Mouse (Mus musculus) midbrain, embryonic 10.5 days (tissue): ENCODE measurements around the gene Tmem132c. TPM values are rescaled to one million over a fixed set of nuclear protein-coding genes. Genes with fewer than 3 reads are reported as not detected.
"Not testable (repeated sequence)": the region's sequence is repeated elsewhere in the genome, so short reads cannot be mapped to it uniquely, and the experiment has no call there.

ENCODE experiments used
- DNase-seq: peaks from one replicate; pipeline ENCODE4 v3.0.0-alpha.2; 2017; ENCODE audit warnings: low spot score
- H3K27ac ChIP-seq: fragments of 300-500 bp; sonication (generic); replicated peaks from 2 replicates; pipeline ENCODE4 v1.5.1; 2016; ENCODE audit warnings: mild to moderate bottlenecking
- H3K27me3 ChIP-seq: fragments of 300-500 bp; sonication (generic); 2 replicates; pipeline ENCODE4 v1.6.1; 2016; ENCODE audit warnings: low read depth, mild to moderate bottlenecking; ENCODE audit not compliant: poor library complexity, severe bottlenecking
- H3K36me3 ChIP-seq: fragments of 300-500 bp; sonication (generic); 2 replicates; pipeline ENCODE4 v1.6.1; 2016; ENCODE audit warnings: mild to moderate bottlenecking, moderate library complexity
- H3K4me1 ChIP-seq: fragments of 300-500 bp; sonication (generic); 2 replicates; pipeline ENCODE4 v1.6.1; 2016
- H3K4me3 ChIP-seq: fragments of 300-500 bp; sonication (generic); 2 replicates; pipeline ENCODE4 v1.5.1; 2016; ENCODE audit warnings: mild to moderate bottlenecking, moderate library complexity
- H3K9me3 ChIP-seq: fragments of 300-500 bp; sonication (generic); replicated peaks from 2 replicates; pipeline ENCODE4 v1.6.1; 2016; ENCODE audit warnings: mild to moderate bottlenecking
- WGBS: fragments of 180-500 bp; shearing (Covaris S2); methylation state at CpG from one replicate; pipeline ENCODE4 v1.1.7; 2016; 5-methylcytosine and 5-hydroxymethylcytosine counted together
- polyA plus RNA-seq: library from polyadenylated mRNA; unstranded; fragments of >200 nt; fragmentation: Nextera tagmentation; extraction: Ambion mirVana; gene quantifications from 2 replicates; pipeline ENCODE4 v1.2.1, GENCODE M21; 2016

The Tmem132c gene
- polyA plus RNA-seq, 1 experiment from 2014 or later: 34.0 TPM

GRCm38 (mm10) chr5:127355836-127356235 lies 114.2 kb downstream of the Tmem132c start:
- Histone ChIP-seq H3K36me3 (peaks cover 30% of the 10 kb centered on the region), H3K27me3 (no peaks in the 10 kb centered on the region), H3K27ac (peak overlapping the region; percentile 15; the same call in 1 of the 2 replicates), H3K9me3 (peaks cover 13% of the 10 kb centered on the region; the same call in 1 of the 2 replicates), H3K4me3 (no peak overlapping the region), H3K4me1 (peaks cover 17% of the 10 kb centered on the region)
- DNase-seq: peak; percentile 46
- WGBS: 31% methylated on average over 8 of the region's 8 CpGs

DNA sequence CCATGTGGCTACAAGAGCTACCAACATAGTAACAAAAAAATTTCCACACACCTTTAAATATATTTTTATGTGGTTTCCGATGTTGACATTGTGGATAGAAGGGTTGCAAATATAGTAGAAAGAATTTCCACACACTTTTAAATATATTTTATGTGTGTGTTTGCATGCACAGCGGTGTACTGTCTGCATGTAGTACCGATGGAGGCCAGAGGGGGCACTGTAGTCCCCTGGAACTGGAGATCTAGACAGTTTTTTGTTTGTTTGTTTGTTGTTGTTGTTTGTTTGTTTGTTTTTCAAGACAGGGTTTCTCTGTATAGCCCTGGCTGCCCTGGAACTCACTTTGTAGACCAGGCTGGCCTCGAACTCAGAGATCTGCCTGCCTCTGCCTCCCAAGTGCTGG lies 116.3 kb downstream of the Tmem132c start:
- not testable (repeated sequence) for DNase-seq

DNA sequence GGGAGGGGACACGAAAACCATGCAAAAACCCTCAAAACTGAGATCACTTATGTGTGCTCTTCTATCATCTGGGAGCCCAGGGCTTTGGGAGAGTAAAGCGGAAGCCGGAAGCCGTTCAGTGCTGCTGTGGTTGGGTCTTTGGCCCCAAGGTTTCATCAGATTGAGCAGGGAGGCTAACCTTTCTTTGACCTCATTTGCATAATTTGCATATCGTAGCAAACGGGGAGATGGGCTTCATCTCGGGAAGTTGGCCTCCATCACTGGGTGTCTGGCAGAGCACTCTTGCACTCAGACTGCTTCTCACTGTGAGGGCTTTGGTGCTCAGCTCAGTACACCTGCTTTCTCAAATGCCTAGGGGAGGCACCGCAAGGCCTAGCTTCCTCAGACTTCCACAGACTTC lies 119.5 kb downstream of the Tmem132c start:
- no peak for DNase-seq
- no peaks in the 10 kb centered on the region for H3K27me3 ChIP-seq
- WGBS: 81% methylated on average over 8 of the region's 8 CpGs
- no peak overlapping the region for H3K27ac ChIP-seq
- no peak overlapping the region for H3K4me3 ChIP-seq
- peaks cover 17% of the 10 kb centered on the region for H3K4me1 ChIP-seq
- H3K9me3 ChIP-seq: peaks cover 20% of the 10 kb centered on the region; the same call in 1 of the 2 replicates
- H3K36me3 ChIP-seq: peaks cover 41% of the 10 kb centered on the region

More for the DNA sequence above, 116.3 kb downstream of the Tmem132c start:
- H3K27ac ChIP-seq, H3K4me3 ChIP-seq, H3K27me3 ChIP-seq: not testable (repeated sequence)
- Histone ChIP-seq H3K4me1 (peaks cover 26% of the 10 kb centered on the region), H3K9me3 (peaks cover 13% of the 10 kb centered on the region; the same call in 1 of the 2 replicates), H3K36me3 (peaks cover 30% of the 10 kb centered on the region)
- WGBS: 90% methylated on average over 4 of the region's 4 CpGs

- Histone ChIP-seq H3K27me3 (no peaks in the 10 kb centered on the region), H3K4me3 (no peak overlapping the region), H3K36me3 (peaks cover 35% of the 10 kb centered on the region), H3K27ac (no peak overlapping the region), H3K9me3 (peaks cover 11% of the 10 kb centered on the region; the same call in 1 of the 2 replicates), H3K4me1 (peaks cover 27% of the 10 kb centered on the region)
- WGBS: 11% methylated on average over 1 of the region's 1 CpGs
- DNase-seq: no peak
Measured at GRCm38 (mm10) chr5:127365061-127365460, 123.5 kb downstream of the Tmem132c start.

GRCm38 (mm10) chr5:127368191-127368590 lies 126.6 kb downstream of the Tmem132c start:
- H3K27me3 ChIP-seq: no peaks in the 10 kb centered on the region
- DNase-seq: no peak
- H3K4me1 ChIP-seq: peaks cover 44% of the 10 kb centered on the region
- 96% methylated on average over 3 of the region's 3 CpGs for WGBS
- no peak overlapping the region for H3K4me3 ChIP-seq
- H3K36me3 ChIP-seq: peaks cover 22% of the 10 kb centered on the region
- no peak overlapping the region for H3K27ac ChIP-seq
- peaks cover 9% of the 10 kb centered on the region; the same call in 1 of the 2 replicates for H3K9me3 ChIP-seq

- WGBS: 70% methylated on average over 7 of the region's 7 CpGs
Measured at GRCm38 (mm10) chr5:127369812-127370211, 128.2 kb downstream of the Tmem132c start.

GRCm38 (mm10) chr5:127370503-127370902 lies 128.9 kb downstream of the Tmem132c start:
- WGBS: 24% methylated on average over 3 of the region's 3 CpGs
- Histone ChIP-seq H3K9me3 (peaks cover 9% of the 10 kb centered on the region; the same call in 1 of the 2 replicates), H3K4me1 (peaks cover 42% of the 10 kb centered on the region), H3K4me3 (no peak overlapping the region), H3K36me3 (peaks cover 21% of the 10 kb centered on the region), H3K27me3 (no peaks in the 10 kb centered on the region), H3K27ac (peak overlapping the region; percentile 76)
- peak; percentile 69 for DNase-seq

More at GRCm38 (mm10) chr5:127369812-127370211, 128.2 kb downstream of the Tmem132c start:
- H3K9me3 ChIP-seq: peaks cover 9% of the 10 kb centered on the region; the same call in 1 of the 2 replicates
- peaks cover 42% of the 10 kb centered on the region for H3K4me1 ChIP-seq
- peaks cover 20% of the 10 kb centered on the region for H3K36me3 ChIP-seq
- no peak for DNase-seq
- no peak overlapping the region for H3K4me3 ChIP-seq
- no peaks in the 10 kb centered on the region for H3K27me3 ChIP-seq
- H3K27ac ChIP-seq: peak overlapping the region; percentile 76

DNA sequence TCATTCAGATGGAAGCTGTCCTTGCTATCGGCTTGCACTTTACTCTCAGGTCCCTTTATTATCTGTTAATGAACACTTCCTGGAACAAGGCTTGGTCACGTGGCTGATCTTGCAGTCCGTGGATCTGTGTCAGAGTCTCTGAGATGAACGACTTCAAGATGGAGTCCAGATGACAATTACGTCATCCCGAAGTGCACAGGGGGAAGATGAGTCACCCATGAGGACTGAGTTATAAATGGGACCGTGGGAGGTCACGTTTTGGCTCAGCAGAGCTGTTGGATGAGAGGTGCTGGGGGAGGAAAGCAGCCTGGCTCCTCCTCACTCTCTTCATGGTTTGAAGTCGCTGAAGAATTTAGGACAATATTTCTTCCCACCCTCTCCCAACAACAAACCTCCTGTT lies 132.6 kb downstream of the Tmem132c start:
- WGBS: 88% methylated on average over 9 of the region's 9 CpGs
- Histone ChIP-seq H3K4me1 (peaks cover 36% of the 10 kb centered on the region), H3K9me3 (no peaks in the 10 kb centered on the region), H3K27me3 (no peaks in the 10 kb centered on the region), H3K27ac (no peak overlapping the region), H3K4me3 (no peak overlapping the region), H3K36me3 (peaks cover 4% of the 10 kb centered on the region; the same call in 1 of the 2 replicates)
- no peak for DNase-seq

DNA sequence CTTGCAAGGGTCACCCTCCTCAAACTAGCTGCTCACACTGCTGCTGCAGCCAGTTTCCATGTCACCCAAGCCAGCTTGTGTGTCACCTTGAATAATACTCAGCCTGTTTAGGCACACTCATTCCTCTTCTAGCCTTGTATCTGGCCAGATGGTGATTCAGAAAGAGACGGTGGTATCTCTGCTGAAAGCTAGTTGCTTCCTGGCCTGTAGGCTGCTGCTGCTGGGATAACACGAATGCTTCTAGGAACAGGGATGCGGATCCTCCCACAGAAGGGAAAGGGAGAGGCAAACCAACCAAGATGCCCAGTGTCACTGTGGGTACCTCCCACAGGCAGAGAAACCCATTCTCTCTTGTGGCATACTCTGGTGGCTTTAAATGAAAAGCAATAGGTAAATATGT lies 134.0 kb downstream of the Tmem132c start:
- WGBS: 96% methylated on average over 3 of the region's 3 CpGs
- Histone ChIP-seq H3K9me3 (no peaks in the 10 kb centered on the region), H3K36me3 (peaks cover 4% of the 10 kb centered on the region; the same call in 1 of the 2 replicates), H3K4me1 (peaks cover 22% of the 10 kb centered on the region), H3K4me3 (no peak overlapping the region), H3K27ac (no peak overlapping the region), H3K27me3 (no peaks in the 10 kb centered on the region)
- no peak for DNase-seq

GRCm38 (mm10) chr5:127378521-127378920 lies 136.9 kb downstream of the Tmem132c start:
- 0 out of 2 replicates have a peak, but pooled peaks cover 2% of the 10 kb centered on the region for H3K4me1 ChIP-seq
- H3K27me3 ChIP-seq: no peaks in the 10 kb centered on the region
- H3K4me3 ChIP-seq: no peak overlapping the region
- no peaks in the 10 kb centered on the region for H3K9me3 ChIP-seq
- no peak for DNase-seq
- peaks cover 4% of the 10 kb centered on the region; the same call in 1 of the 2 replicates for H3K36me3 ChIP-seq
- no peak overlapping the region for H3K27ac ChIP-seq
- 74% methylated on average over 5 of the region's 5 CpGs for WGBS

GRCm38 (mm10) chr5:127379351-127379750 lies 137.7 kb downstream of the Tmem132c start:
- WGBS: 79% methylated on average over 2 of the region's 2 CpGs
- H3K27ac ChIP-seq: no peak overlapping the region
- no peak for DNase-seq

GRCm38 (mm10) chr5:127381216-127381615 lies 139.6 kb downstream of the Tmem132c start:
- no peak overlapping the region for H3K4me3 ChIP-seq
- WGBS: 83% methylated on average over 4 of the region's 4 CpGs
- H3K4me1 ChIP-seq: 0 out of 2 replicates have a peak, but pooled peaks cover 2% of the 10 kb centered on the region
- H3K9me3 ChIP-seq: peaks cover 9% of the 10 kb centered on the region; the same call in 1 of the 2 replicates
- H3K36me3 ChIP-seq: 0 out of 2 replicates have a peak, but pooled peaks cover 3% of the 10 kb centered on the region
- no peak overlapping the region for H3K27ac ChIP-seq
- no peak for DNase-seq
- no peaks in the 10 kb centered on the region for H3K27me3 ChIP-seq

More at GRCm38 (mm10) chr5:127379351-127379750, 137.7 kb downstream of the Tmem132c start:
- peaks cover under 1% of the 10 kb centered on the region; the same call in 1 of the 2 replicates for H3K9me3 ChIP-seq
- peaks cover 4% of the 10 kb centered on the region; the same call in 1 of the 2 replicates for H3K36me3 ChIP-seq
- H3K4me1 ChIP-seq: 0 out of 2 replicates have a peak, but pooled peaks cover 2% of the 10 kb centered on the region
- no peaks in the 10 kb centered on the region for H3K27me3 ChIP-seq
- no peak overlapping the region for H3K4me3 ChIP-seq

- H3K4me1 ChIP-seq: 0 out of 2 replicates have a peak, but pooled peaks cover 2% of the 10 kb centered on the region
- H3K27ac ChIP-seq: no peak overlapping the region
- WGBS: 74% methylated on average over 5 of the region's 5 CpGs
- H3K27me3 ChIP-seq: no peaks in the 10 kb centered on the region
- 0 out of 2 replicates have a peak, but pooled peaks cover 3% of the 10 kb centered on the region for H3K36me3 ChIP-seq
- no peak for DNase-seq
- H3K4me3 ChIP-seq: no peak overlapping the region
- peaks cover 9% of the 10 kb centered on the region; the same call in 1 of the 2 replicates for H3K9me3 ChIP-seq
Measured at GRCm38 (mm10) chr5:127382571-127382970, 141.0 kb downstream of the Tmem132c start.
